Mouse (Mus musculus) CD4-positive, CD25-positive, alpha-beta regulatory T cell, adult 2 months (primary cell): Measurements from ENCODE around the gene Zfp879.

Experiments used
- DNase-seq: peaks from one replicate; pipeline ENCODE4 v3.0.0-alpha.2; 2012; ENCODE audit warnings: low read depth, low spot score

Gene Zfp879

GRCm38 (mm10) chr11:50841023-50841735 lies at the start of gene Zfp879:
Gene Zfp879, minus strand, starts transcription at chr11:50841552.
- DNase-seq: peak; percentile 89

DNA sequence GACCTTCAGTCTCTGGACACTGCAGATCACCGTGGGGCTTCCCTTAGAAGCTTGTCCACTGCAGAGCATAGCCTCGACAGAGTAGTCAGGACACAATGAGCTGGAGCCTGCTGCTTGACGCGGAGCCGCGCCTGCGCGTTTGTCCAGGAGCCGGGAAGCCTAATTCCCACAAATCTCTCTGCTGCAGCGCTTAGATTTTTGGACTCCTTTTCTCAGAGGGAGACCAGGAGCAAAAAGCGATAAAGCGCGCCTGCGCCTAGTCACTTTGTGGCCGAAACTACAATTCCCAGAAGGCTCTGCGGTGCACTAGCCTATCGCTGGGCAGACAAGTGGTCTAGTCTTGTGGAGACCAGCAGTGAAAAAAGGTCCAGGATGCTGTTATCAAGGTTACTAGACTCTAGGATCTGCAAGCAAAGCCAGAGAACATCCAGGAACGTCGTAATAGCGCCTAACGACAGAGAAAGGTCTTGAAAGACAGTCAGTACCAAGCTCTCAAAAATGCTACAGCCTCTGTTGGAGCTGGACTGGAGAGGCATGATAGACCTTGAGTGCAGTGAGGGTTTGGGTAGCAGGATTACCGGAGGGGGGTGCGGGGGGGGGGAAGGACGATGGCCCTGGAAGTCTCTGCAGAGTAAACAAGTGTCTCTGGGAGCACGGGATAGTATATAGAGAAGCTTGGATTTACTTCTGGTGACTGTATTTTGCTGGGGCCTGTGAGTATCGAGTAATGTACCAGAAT lies 46.2 kb upstream of the Zfp879 start, which contains the start of gene Zfp454:
Zfp454 (minus strand) TSS at position 262 of the 739 bp plus-strand sequence.
- DNase-seq: no peak

- DNase-seq: no peak
Measured at GRCm38 (mm10) chr11:50886933-50887293, 45.6 kb upstream of the Zfp879 start.

- DNase-seq: no peak
Measured at GRCm38 (mm10) chr11:50886231-50886932, 45.0 kb upstream of the Zfp879 start.

DNA sequence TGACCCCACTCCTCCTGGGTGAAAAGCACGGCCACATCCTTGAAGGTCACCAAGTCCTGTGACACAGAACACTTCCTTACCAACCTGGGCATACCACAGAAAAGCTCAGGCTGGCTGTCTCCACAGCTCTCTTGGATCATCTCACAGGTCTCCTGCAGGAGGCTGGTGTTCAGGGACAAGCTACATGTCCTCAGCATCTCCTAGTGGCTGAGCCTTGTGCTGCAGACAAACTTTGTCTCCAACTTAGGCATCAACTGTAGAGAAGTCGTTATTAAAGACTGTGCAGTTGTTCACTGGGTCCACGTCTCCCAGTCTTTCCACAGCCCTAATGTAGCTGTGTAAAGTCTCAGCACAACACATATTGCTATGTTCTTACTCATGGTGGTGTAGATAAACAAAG lies 42.4 kb upstream of the Zfp879 start:
- DNase-seq: peak; percentile 34

- DNase-seq: no peak
Measured at GRCm38 (mm10) chr11:50878641-50879040, 37.3 kb upstream of the Zfp879 start.

GRCm38 (mm10) chr11:50850989-50851601 lies 9.7 kb upstream of the Zfp879 start:
- peak; percentile 50 for DNase-seq

GRCm38 (mm10) chr11:50850177-50850735 lies 8.9 kb upstream of the Zfp879 start, which contains the start of gene Grm6:
Gene Grm6, plus strand, starts transcription at chr11:50850685.
- peak; percentile 41 for DNase-seq

DNA sequence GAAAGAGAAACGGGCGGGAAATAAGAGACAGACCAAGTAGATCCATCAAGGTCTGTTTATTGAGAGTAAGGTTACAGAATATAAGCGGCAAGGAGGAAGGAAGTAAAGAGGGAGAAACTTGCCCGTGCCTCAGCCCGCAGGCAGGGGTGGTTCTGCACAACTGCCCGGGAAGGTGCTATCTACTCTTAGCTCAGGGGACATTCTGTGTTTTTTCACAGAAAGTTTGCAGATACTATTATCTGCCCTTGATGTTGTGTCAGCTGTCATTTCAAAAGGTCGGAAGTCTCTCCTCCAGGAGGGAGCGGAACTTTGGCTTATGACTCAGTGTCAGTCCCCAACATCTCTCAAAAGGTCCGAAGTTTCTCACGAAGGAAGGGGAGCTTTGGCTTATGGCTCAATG lies 8.0 kb upstream of the Zfp879 start:
- DNase-seq: peak; percentile 20

- no peak for DNase-seq
Measured at GRCm38 (mm10) chr11:50848520-50849137, 7.3 kb upstream of the Zfp879 start.

DNA sequence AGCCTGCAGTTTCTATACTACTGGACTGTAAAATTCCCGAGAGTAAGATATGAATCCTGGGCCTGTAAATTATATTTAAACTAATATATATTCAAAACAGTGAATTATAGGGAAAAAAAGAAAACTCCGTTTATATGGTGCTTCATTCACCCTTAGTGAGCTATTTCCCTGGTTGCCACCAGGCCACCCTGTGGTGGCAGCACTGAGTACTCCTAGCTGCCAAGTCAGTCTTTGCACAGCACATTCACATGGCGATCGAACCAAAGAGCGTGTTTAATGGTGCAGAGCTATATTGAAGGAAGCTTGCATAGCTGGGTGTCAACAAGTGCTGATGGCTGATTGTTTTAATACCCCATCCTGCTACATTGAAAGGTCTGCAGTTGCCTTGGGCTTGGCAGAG lies 5.7 kb upstream of the Zfp879 start:
- DNase-seq: peak; percentile 31

GRCm38 (mm10) chr11:50845951-50846350 lies 4.6 kb upstream of the Zfp879 start:
- no peak for DNase-seq

GRCm38 (mm10) chr11:50835727-50836126 lies 5.6 kb downstream of the Zfp879 start:
- peak; percentile 75 for DNase-seq

GRCm38 (mm10) chr11:50827010-50827953 lies 14.1 kb downstream of the Zfp879 start, which contains the start of gene Zfp354c:
Gene Zfp354c, minus strand, starts transcription at chr11:50827724.
- DNase-seq: peak; percentile 81

- DNase-seq: no peak
Measured at GRCm38 (mm10) chr11:50826214-50826613, 15.1 kb downstream of the Zfp879 start.

DNA sequence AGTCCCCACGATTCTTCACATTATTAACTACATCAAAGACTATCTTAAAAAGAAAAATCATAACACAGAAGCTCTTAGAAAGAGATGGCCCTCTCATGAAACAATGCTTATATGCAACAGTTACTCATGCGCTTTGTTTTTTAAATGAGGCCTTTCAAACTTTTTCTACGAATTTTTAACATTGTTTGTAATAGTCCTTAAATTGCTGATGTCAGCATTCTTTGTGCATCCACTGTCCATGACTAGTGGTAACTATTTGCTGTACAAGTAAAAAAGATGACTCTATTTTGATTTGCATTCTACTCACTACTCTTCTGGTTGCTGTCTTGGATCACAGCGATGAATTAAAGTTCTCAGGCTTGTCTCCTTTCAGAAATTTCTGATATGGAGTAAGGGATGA lies 27.1 kb downstream of the Zfp879 start:
- no peak for DNase-seq

- peak; percentile 48 for DNase-seq
Measured at GRCm38 (mm10) chr11:50798836-50799235, 42.5 kb downstream of the Zfp879 start.

DNA sequence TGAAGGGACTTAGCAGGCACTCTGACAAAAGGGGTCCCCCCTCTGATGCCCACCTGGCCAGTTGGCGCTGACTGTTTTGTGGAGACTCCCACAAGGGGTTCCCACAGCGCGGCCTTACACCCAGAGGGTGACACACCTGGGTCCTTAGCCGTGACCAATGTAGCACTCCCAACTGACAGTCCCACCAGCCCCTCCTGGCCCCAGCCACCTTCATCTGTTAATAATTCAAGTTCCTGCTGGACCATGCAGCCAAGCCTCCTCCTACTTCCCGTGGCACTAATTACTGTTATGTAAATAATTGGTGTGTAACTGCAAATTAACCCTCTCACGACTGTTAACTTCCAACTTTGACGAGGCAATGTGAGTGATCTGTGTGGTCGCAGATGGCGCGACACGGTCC lies 43.7 kb downstream of the Zfp879 start:
- no peak for DNase-seq
